Mouse (Mus musculus) liver, postnatal 0 days (tissue): Measurements from ENCODE around the gene Zfp213. TPM values are rescaled to one million over a fixed set of nuclear protein-coding genes. Genes with fewer than 3 reads are reported as not detected.
A peak's percentile ranks its signal among the peaks of the same experiment; 100 is the strongest.

Experiments
- ATAC-seq: fragments of 200-750 bp; cut with Nextera tagmentation; 2 replicates; pipeline ENCODE4 v1.8.0; 2017; ENCODE audit warnings: mild to moderate bottlenecking, moderate library complexity
- DNase-seq: peaks from one replicate; pipeline ENCODE4 v3.0.0-alpha.2; 2016
- H3K27ac ChIP-seq: fragments of 300-500 bp; sonication (generic); 2 replicates; pipeline ENCODE4 v1.5.1; 2014; ENCODE audit warnings: antibody characterized with exemption, moderate library complexity, mild to moderate bottlenecking, low read depth
- H3K27me3 ChIP-seq: fragments of 300-500 bp; sonication (generic); 2 replicates; pipeline ENCODE4 v1.6.1; 2014; ENCODE audit warnings: low read length, control low read depth, mixed read lengths; ENCODE audit not compliant: insufficient read depth
- H3K36me3 ChIP-seq: fragments of 300-500 bp; sonication (generic); replicated peaks from 2 replicates; pipeline ENCODE4 v1.6.1; 2014; ENCODE audit warnings: mild to moderate bottlenecking, control low read depth, low read length, moderate library complexity, mixed read lengths; ENCODE audit not compliant: insufficient read depth
- H3K4me1 ChIP-seq: fragments of 300-500 bp; sonication (generic); 2 replicates; pipeline ENCODE4 v1.6.1; 2014; ENCODE audit warnings: antibody characterized with exemption, mild to moderate bottlenecking, control low read depth; ENCODE audit not compliant: insufficient read depth
- H3K4me2 ChIP-seq: fragments of 300-500 bp; sonication (generic); 2 replicates; pipeline ENCODE4 v1.6.1; 2014; ENCODE audit warnings: low read depth, mild to moderate bottlenecking, low read length, moderate library complexity, mixed read lengths
- H3K4me3 ChIP-seq: fragments of 300-500 bp; sonication (generic); 2 replicates; pipeline ENCODE4 v1.5.1; 2014; ENCODE audit warnings: low read depth, low read length
- H3K9ac ChIP-seq: fragments of 300-500 bp; sonication (generic); replicated peaks from 2 replicates; pipeline ENCODE4 v1.6.1; 2014; ENCODE audit warnings: mild to moderate bottlenecking, moderate library complexity
- H3K9me3 ChIP-seq: fragments of 300-500 bp; sonication (generic); 2 replicates; pipeline ENCODE4 v1.6.1; 2016; ENCODE audit warnings: mild to moderate bottlenecking, control low read depth, low read length, mixed read lengths
- CTCF ChIP-seq: sonication (generic); IDR thresholded peaks from 2 replicates; pipeline ENCODE4 v1.5.1; 2016; ENCODE audit warnings: antibody characterized with exemption, low read depth
- EP300 ChIP-seq: IDR thresholded peaks from 2 replicates; pipeline ENCODE4 v1.6.1; 2016; ENCODE audit warnings: antibody characterized with exemption, low read depth, mild to moderate bottlenecking
- WGBS: fragments of 180-500 bp; shearing (Covaris S2); extraction: QIAGEN DNeasy Blood & Tissue Kit; methylation state at CpG from one replicate; pipeline ENCODE4 v1.1.7; 2014; ENCODE audit not compliant: insufficient replicate concordance; 5-methylcytosine and 5-hydroxymethylcytosine counted together
- polyA plus RNA-seq: library from polyadenylated mRNA; unstranded; fragments of >200 nt; fragmentation: Nextera tagmentation; extraction: Ambion mirVana; gene quantifications from 2 replicates; pipeline ENCODE4 v1.2.1, GENCODE M21; 2015

Gene Zfp213
- polyA plus RNA-seq, 1 experiment from 2014 or later: 5.5 TPM

GRCm38 (mm10) chr17:23542835-23543234 lies 21.2 kb downstream of the Zfp213 start:
- no peak overlapping the region for H3K4me3 ChIP-seq
- DNase-seq (no peak), ATAC-seq (no peak)
- 0 out of 2 replicates have a peak, but pooled peaks cover 11% of the 10 kb centered on the region for H3K27me3 ChIP-seq
- no peaks in the 10 kb centered on the region for H3K9me3 ChIP-seq
- no peak overlapping the region for H3K9ac ChIP-seq
- no peak overlapping the region for H3K27ac ChIP-seq
- no peak overlapping the region for H3K4me2 ChIP-seq
- no peaks in the 10 kb centered on the region for H3K36me3 ChIP-seq
- H3K4me1 ChIP-seq: peaks cover 15% of the 10 kb centered on the region
- 37% methylated on average over 4 of the region's 4 CpGs for WGBS
- no peak for TF ChIP-seq EP300
- no peak for TF ChIP-seq CTCF

- DNase-seq (no peak), ATAC-seq (no peak)
- H3K9ac ChIP-seq: no peak overlapping the region
- WGBS: 23% methylated on average over 12 of the region's 12 CpGs
- H3K27ac ChIP-seq: no peak overlapping the region
- no peaks in the 10 kb centered on the region for H3K9me3 ChIP-seq
- peaks cover 17% of the 10 kb centered on the region for H3K4me1 ChIP-seq
- peak overlapping the region; percentile 20 for H3K4me2 ChIP-seq
- no peak overlapping the region for H3K4me3 ChIP-seq
- 0 out of 2 replicates have a peak, but pooled peaks cover 12% of the 10 kb centered on the region for H3K27me3 ChIP-seq
- no peaks in the 10 kb centered on the region for H3K36me3 ChIP-seq
- TF ChIP-seq CTCF (no peak), EP300 (no peak)
Observed at GRCm38 (mm10) chr17:23542004-23542720, 21.9 kb downstream of the Zfp213 start.

- TF ChIP-seq EP300 (no peak), CTCF (no peak)
- H3K27me3 ChIP-seq: 0 out of 2 replicates have a peak, but pooled peaks cover 12% of the 10 kb centered on the region
- WGBS: 22% methylated on average over 31 of the region's 31 CpGs
- H3K9ac ChIP-seq: no peak overlapping the region
- peaks cover 17% of the 10 kb centered on the region for H3K4me1 ChIP-seq
- H3K27ac ChIP-seq: no peak overlapping the region
- no peaks in the 10 kb centered on the region for H3K9me3 ChIP-seq
- no peak for DNase-seq
- peak overlapping the region; percentile 9; the same call in 1 of the 2 replicates for H3K4me2 ChIP-seq
- H3K36me3 ChIP-seq: no peaks in the 10 kb centered on the region
- no peak overlapping the region for H3K4me3 ChIP-seq
- peak; percentile 30; the same call in 1 of the 2 replicates for ATAC-seq
Observed at GRCm38 (mm10) chr17:23540605-23541475, 23.2 kb downstream of the Zfp213 start.

- H3K4me1 ChIP-seq: peaks cover 17% of the 10 kb centered on the region
Observed at GRCm38 (mm10) chr17:23540106-23540505, 23.9 kb downstream of the Zfp213 start.

GRCm38 (mm10) chr17:23539608-23540007 lies 24.4 kb downstream of the Zfp213 start:
- no peak for ATAC-seq
- H3K27ac ChIP-seq: no peak overlapping the region
- no peak overlapping the region for H3K4me3 ChIP-seq
- H3K4me2 ChIP-seq: no peak overlapping the region
- TF ChIP-seq EP300 (no peak), CTCF (no peak)
- no peaks in the 10 kb centered on the region for H3K36me3 ChIP-seq
- WGBS: 81% methylated on average over 5 of the region's 5 CpGs
- no peak overlapping the region for H3K9ac ChIP-seq
- no peak for DNase-seq
- H3K27me3 ChIP-seq: 0 out of 2 replicates have a peak, but pooled peaks cover 12% of the 10 kb centered on the region
- no peaks in the 10 kb centered on the region for H3K9me3 ChIP-seq
- peaks cover 21% of the 10 kb centered on the region for H3K4me1 ChIP-seq

More at GRCm38 (mm10) chr17:23540106-23540505, 23.9 kb downstream of the Zfp213 start:
- DNase-seq: no peak
- Histone ChIP-seq H3K27me3 (0 out of 2 replicates have a peak, but pooled peaks cover 12% of the 10 kb centered on the region), H3K9me3 (no peaks in the 10 kb centered on the region), H3K4me3 (no peak overlapping the region), H3K9ac (no peak overlapping the region), H3K36me3 (no peaks in the 10 kb centered on the region), H3K4me2 (0 out of 2 replicates have a peak overlapping the region, but pooled peaks have one; percentile 9), H3K27ac (no peak overlapping the region)
- WGBS: 45% methylated on average over 3 of the region's 3 CpGs
- no peak for ATAC-seq
- TF ChIP-seq EP300: no peak
- no peak for TF ChIP-seq CTCF
